Mouse (Mus musculus): Measurements from ENCODE around the gene Mb. TPM values are rescaled to one million over a fixed set of nuclear protein-coding genes. Genes with fewer than 3 reads are reported as not detected.

The Mb gene
- polyA plus RNA-seq (2016; fragmentation: Nextera tagmentation; extraction: Ambion mirVana), result 0.20 and 0.27 TPM in 2 replicates

DNA sequence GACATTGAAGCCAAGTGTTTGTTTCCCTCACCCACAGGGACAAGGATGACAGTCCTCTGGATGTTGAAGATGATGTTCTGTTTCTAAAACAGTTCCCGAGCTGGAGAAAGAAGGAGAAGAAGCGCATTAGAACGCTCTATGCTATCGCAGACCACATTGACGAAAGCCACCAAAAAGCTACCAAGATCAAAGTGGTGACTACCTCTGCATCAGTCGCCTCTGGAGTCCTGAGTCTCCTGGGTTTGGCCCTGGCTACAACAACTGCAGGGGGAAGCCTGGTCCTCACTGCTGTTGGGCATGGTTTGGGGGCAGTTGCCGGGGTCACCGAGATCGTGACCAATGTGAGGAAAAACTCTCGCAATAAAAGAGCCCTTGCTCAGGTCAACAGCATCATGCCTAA lies at the start of gene Mb:
Gene Mb (minus strand): TSS at position 101 of the 400 bp plus-strand sequence.
- H3K9me3 ChIP-seq, result no peaks in the 10 kb centered on the region
- H3K36me3 ChIP-seq (replicated peaks), result no peaks in the 10 kb centered on the region
- no peak within 1 kb of the TSS for H3K27ac ChIP-seq
- DNase-seq (ENCODE audit: extremely low spot score, low spot score), result no peak
- no peak within 1 kb of the TSS for H3K4me3 ChIP-seq
- no peaks in the 10 kb centered on the region for H3K27me3 ChIP-seq (ENCODE audit: poor library complexity, severe bottlenecking)
- 88% methylated on average over 10 of the region's 10 CpGs for WGBS
- H3K4me1 ChIP-seq, result peaks cover 17% of the 10 kb centered on the region

DNA sequence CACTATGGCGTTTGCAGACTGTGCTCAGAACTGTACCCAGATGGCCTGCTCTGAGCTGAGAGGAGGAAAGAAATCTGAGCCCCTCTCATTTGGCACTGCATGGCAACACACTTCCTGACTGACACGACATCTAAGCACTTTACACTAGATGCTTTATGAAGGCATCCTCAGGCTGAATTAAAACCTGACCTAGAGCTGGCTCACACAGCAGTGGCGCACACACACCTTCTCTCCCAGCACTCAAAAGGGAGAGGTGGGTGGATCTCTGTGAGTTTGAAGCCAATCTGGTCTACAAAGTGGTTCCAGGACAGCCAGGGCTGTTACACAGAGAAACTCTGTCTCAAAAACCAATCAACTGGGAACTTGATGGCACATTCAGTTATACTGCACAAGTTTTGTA lies 49.3 kb upstream of the Mb start:
- no peak for DNase-seq (ENCODE audit: extremely low spot score, low spot score)
- Histone ChIP-seq H3K4me1 (peaks cover 8% of the 10 kb centered on the region), H3K27ac (no peak overlapping the region), H3K27me3 (ENCODE audit: poor library complexity, severe bottlenecking) (no peaks in the 10 kb centered on the region), H3K4me3 (no peak overlapping the region), H3K36me3 (replicated peaks) (peaks cover 64% of the 10 kb centered on the region), H3K9me3 (no peaks in the 10 kb centered on the region)
- WGBS, result 77% methylated on average over 3 of the region's 3 CpGs

DNA sequence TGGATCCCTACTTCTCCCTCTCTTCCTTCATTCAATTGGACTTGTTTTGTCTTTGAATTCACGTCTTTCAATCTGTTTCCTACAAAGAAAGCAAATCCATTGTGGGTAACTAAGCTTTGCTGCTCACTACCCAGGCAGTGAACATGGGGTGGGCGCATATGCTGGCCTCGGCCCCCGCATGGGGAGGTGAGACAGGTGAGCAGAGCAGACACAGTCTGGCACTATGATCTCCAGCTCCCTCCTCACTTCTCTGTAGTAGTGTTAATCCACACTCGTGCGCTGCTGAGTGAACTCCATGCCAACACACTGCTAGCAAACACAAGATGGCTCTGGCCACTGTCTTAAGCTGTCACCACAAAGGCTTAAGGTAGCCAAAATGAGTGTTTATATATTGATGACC lies 46.9 kb upstream of the Mb start:
- Histone ChIP-seq H3K36me3 (replicated peaks) (peaks cover 75% of the 10 kb centered on the region), H3K4me3 (no peak overlapping the region), H3K4me1 (no peaks in the 10 kb centered on the region), H3K9me3 (no peaks in the 10 kb centered on the region), H3K27me3 (ENCODE audit: poor library complexity, severe bottlenecking) (no peaks in the 10 kb centered on the region), H3K27ac (no peak overlapping the region)
- no peak for DNase-seq (ENCODE audit: extremely low spot score, low spot score)
- WGBS, result 86% methylated on average over 6 of the region's 6 CpGs

DNA sequence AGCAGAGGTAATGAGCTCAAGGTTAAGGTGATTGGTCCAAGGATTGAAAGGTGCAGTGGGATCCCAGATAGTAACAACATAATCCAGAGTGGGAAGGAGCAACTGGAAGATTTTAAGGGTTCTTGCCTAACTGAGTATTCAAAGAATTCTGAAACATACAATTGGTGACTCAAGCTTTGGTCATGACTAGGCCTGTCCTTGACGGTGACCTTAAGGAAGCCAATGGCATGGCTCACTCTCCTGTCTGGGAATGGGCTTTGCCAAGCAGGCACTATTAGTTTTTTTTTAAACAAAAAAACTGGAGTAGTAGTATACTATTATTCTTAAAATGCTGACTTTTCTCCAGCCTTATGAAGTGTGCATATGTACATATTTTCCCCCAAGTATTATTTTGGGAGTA lies 44.7 kb upstream of the Mb start:
- no peak overlapping the region for H3K27ac ChIP-seq
- 92% methylated on average over 1 of the region's 1 CpGs for WGBS
- no peaks in the 10 kb centered on the region for H3K27me3 ChIP-seq (ENCODE audit: poor library complexity, severe bottlenecking)
- H3K36me3 ChIP-seq (replicated peaks), result peaks cover 70% of the 10 kb centered on the region
- no peaks in the 10 kb centered on the region for H3K4me1 ChIP-seq
- H3K4me3 ChIP-seq, result no peak overlapping the region
- H3K9me3 ChIP-seq, result no peaks in the 10 kb centered on the region
- no peak for DNase-seq (ENCODE audit: extremely low spot score, low spot score)

DNA sequence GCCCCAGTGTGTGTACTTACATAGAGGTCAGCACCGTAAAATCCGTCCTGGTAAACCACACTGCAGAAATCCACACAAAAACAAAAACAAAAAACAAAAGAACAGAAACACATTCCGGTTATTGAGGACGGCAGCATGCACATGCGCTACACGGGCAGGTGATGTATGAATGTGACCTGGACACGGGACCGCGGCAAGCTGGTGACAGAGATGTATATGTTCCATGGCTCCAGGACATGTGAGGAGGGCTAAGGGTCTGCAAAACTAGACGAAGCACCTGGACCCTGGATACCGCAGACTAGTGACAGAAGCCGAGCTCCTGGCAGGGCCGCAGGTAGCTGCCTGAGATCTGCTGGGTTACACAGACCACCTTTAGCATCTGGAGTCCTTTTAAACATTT lies 44.0 kb upstream of the Mb start:
- no peak overlapping the region for H3K27ac ChIP-seq
- no peak overlapping the region for H3K4me3 ChIP-seq
- no peaks in the 10 kb centered on the region for H3K9me3 ChIP-seq
- H3K36me3 ChIP-seq (replicated peaks), result peaks cover 68% of the 10 kb centered on the region
- H3K4me1 ChIP-seq, result no peaks in the 10 kb centered on the region
- DNase-seq (ENCODE audit: extremely low spot score, low spot score), result no peak
- H3K27me3 ChIP-seq (ENCODE audit: poor library complexity, severe bottlenecking), result no peaks in the 10 kb centered on the region
- WGBS, result 96% methylated on average over 13 of the region's 13 CpGs

GRCm38 (mm10) chr15:77091394-77091793 lies 40.9 kb upstream of the Mb start:
- 92% methylated on average over 4 of the region's 4 CpGs for WGBS
- Histone ChIP-seq H3K27me3 (ENCODE audit: poor library complexity, severe bottlenecking) (no peaks in the 10 kb centered on the region), H3K27ac (no peak overlapping the region), H3K36me3 (replicated peaks) (peaks cover 58% of the 10 kb centered on the region), H3K9me3 (no peaks in the 10 kb centered on the region), H3K4me1 (no peaks in the 10 kb centered on the region), H3K4me3 (no peak overlapping the region)
- no peak for DNase-seq (ENCODE audit: extremely low spot score, low spot score)

GRCm38 (mm10) chr15:77090531-77090930 lies 40.1 kb upstream of the Mb start:
- Histone ChIP-seq H3K4me1 (no peaks in the 10 kb centered on the region), H3K4me3 (no peak overlapping the region), H3K27ac (no peak overlapping the region), H3K9me3 (no peaks in the 10 kb centered on the region), H3K27me3 (ENCODE audit: poor library complexity, severe bottlenecking) (no peaks in the 10 kb centered on the region), H3K36me3 (replicated peaks) (peaks cover 57% of the 10 kb centered on the region)
- WGBS, result 90% methylated on average over 5 of the region's 5 CpGs
- no peak for DNase-seq (ENCODE audit: extremely low spot score, low spot score)

GRCm38 (mm10) chr15:77089249-77089648 lies 38.8 kb upstream of the Mb start:
- DNase-seq (ENCODE audit: extremely low spot score, low spot score), result no peak
- Histone ChIP-seq H3K27ac (no peak overlapping the region), H3K4me3 (no peak overlapping the region), H3K9me3 (no peaks in the 10 kb centered on the region), H3K4me1 (0 out of 2 replicates have a peak, but pooled peaks cover under 1% of the 10 kb centered on the region), H3K36me3 (replicated peaks) (peaks cover 59% of the 10 kb centered on the region), H3K27me3 (ENCODE audit: poor library complexity, severe bottlenecking) (no peaks in the 10 kb centered on the region)
- WGBS, result 83% methylated on average over 11 of the region's 11 CpGs

DNA sequence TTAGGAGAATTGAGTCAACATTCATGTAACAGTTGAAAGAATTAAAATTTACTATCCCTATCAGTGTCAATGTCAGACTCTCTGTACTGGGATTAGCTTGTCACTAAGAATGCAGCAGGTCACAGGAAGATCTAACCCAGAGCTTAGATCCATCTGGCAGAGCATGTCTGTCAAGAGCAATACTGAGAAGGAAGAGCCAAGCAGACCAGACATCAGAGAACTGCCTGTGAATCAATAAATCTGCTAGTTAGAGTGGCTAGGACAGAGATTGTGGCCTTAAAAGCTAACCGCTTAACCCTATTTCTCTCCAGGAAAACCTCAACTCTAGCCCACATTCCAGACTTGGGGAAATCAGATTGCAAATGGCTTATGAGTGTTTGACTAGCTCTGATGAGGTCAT lies 36.0 kb upstream of the Mb start:
- Histone ChIP-seq H3K4me3 (no peak overlapping the region), H3K27ac (no peak overlapping the region), H3K9me3 (no peaks in the 10 kb centered on the region), H3K27me3 (ENCODE audit: poor library complexity, severe bottlenecking) (no peaks in the 10 kb centered on the region), H3K36me3 (replicated peaks) (peaks cover 66% of the 10 kb centered on the region), H3K4me1 (peaks cover 21% of the 10 kb centered on the region)
- WGBS, result 96% methylated on average over 1 of the region's 1 CpGs
- no peak for DNase-seq (ENCODE audit: extremely low spot score, low spot score)

DNA sequence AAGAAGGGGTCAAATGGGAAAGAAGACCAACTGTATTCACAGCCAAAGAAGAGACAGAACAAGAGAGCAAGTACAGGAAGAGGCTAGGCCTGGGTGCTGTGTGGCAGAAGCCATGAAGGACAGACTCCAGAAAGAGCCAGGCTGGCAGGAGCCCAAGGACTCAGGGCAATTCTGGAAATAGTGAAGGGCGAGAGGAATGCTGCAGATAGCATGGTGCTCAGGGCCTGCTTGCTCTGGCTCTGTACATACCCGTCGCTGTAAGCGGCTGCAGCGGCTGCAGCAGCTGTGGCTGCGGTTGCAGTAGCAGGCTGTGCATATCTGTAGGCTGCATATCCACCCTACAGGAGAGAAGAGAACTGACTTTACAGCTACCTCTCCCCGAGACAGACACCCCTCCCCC lies 35.3 kb upstream of the Mb start:
- no peaks in the 10 kb centered on the region for H3K27me3 ChIP-seq (ENCODE audit: poor library complexity, severe bottlenecking)
- H3K4me3 ChIP-seq, result no peak overlapping the region
- no peaks in the 10 kb centered on the region for H3K9me3 ChIP-seq
- no peak for DNase-seq (ENCODE audit: extremely low spot score, low spot score)
- peaks cover 68% of the 10 kb centered on the region for H3K36me3 ChIP-seq (replicated peaks)
- 92% methylated on average over 7 of the region's 7 CpGs for WGBS
- no peak overlapping the region for H3K27ac ChIP-seq
- H3K4me1 ChIP-seq, result peaks cover 24% of the 10 kb centered on the region

DNA sequence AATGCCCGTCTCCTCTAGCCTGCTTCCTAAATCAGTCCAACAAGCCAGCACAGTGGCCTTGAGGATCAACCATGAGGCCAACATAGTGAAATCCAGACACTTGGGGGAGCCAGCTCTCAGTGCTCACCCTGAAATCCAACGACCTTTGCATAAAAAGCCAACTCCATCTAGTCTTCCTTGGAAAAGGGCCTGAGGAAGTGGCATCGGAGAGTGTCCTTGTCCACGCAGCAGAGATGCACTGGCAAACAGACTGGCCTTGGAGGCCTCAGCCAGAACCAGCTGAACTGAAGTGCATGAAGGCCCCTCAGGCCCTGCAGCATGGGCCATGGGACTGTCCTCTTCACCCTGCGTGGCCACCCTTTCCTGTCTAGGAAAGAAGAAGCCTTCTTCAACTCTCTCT lies 31.0 kb upstream of the Mb start:
- H3K27me3 ChIP-seq (ENCODE audit: poor library complexity, severe bottlenecking), result no peaks in the 10 kb centered on the region

DNA sequence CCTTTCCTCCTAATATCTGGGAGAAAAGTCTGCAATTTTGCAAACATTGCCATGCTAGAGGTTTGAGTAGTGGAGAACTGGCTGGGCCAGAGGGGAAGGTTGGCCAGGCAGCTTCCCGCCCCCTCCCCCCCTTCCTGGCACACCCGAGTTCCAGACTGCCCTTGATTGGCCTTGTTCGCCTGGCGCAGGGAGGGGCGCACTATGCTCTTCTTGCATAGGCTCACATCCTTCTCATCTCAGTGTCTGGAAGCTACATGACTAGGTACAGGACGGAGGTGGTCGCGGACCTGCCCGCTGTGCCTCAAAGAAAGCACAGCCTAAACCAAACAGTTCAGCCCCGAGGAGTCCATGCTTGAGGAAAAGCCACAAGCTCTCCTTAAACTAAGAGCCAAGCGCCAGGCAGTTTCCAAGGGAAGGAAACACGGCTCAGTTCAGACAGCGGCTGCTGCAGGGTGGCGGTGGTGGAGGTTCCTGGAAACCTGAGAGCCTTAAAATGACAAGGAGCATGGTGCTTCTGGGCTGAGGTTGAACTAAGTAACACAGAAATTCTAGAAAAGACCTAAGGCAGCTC lies 30.3 kb upstream of the Mb start:
- Histone ChIP-seq H3K9me3 (no peaks in the 10 kb centered on the region), H3K4me3 (no peak overlapping the region), H3K27me3 (ENCODE audit: poor library complexity, severe bottlenecking) (no peaks in the 10 kb centered on the region), H3K27ac (no peak overlapping the region), H3K4me1 (peaks cover 47% of the 10 kb centered on the region), H3K36me3 (replicated peaks) (peaks cover 86% of the 10 kb centered on the region)
- no peak for DNase-seq (ENCODE audit: extremely low spot score, low spot score)
- WGBS, result 84% methylated on average over 14 of the region's 14 CpGs

More for the DNA sequence above, 31.0 kb upstream of the Mb start:
- Histone ChIP-seq H3K36me3 (replicated peaks) (peaks cover 84% of the 10 kb centered on the region), H3K4me1 (peaks cover 47% of the 10 kb centered on the region), H3K9me3 (no peaks in the 10 kb centered on the region), H3K4me3 (no peak overlapping the region), H3K27ac (no peak overlapping the region)
- no peak for DNase-seq (ENCODE audit: extremely low spot score, low spot score)
- 85% methylated on average over 5 of the region's 5 CpGs for WGBS

GRCm38 (mm10) chr15:77079890-77080361 lies 29.5 kb upstream of the Mb start:
- H3K4me1 ChIP-seq, result peaks cover 47% of the 10 kb centered on the region
- no peaks in the 10 kb centered on the region for H3K27me3 ChIP-seq (ENCODE audit: poor library complexity, severe bottlenecking)
- H3K36me3 ChIP-seq (replicated peaks), result peaks cover 82% of the 10 kb centered on the region
- DNase-seq (ENCODE audit: extremely low spot score, low spot score), result no peak
- WGBS, result 78% methylated on average over 11 of the region's 11 CpGs
- no peak overlapping the region for H3K4me3 ChIP-seq
- no peak overlapping the region for H3K27ac ChIP-seq
- H3K9me3 ChIP-seq, result no peaks in the 10 kb centered on the region

Measured in forebrain, embryonic 10.5 days (tissue).